Mouse (Mus musculus) intestine, postnatal 0 days (tissue): Measurements from ENCODE around the gene Pp2d1. TPM values are rescaled to one million over a fixed set of nuclear protein-coding genes. Genes with fewer than 3 reads are reported as not detected.
"Not testable (repeated sequence)": the region's sequence is repeated elsewhere in the genome, so short reads cannot be mapped to it uniquely, and the experiment has no call there.

ENCODE experiments used
- ATAC-seq: fragments of 200-750 bp; cut with Nextera tagmentation; 2 replicates; pipeline ENCODE4 v1.8.0; 2017; ENCODE audit warnings: mild to moderate bottlenecking, moderate TSS enrichment, moderate library complexity
- H3K27ac ChIP-seq: fragments of 300-500 bp; sonication (generic); 2 replicates; pipeline ENCODE4 v1.5.1; 2014; ENCODE audit warnings: mild to moderate bottlenecking, low read depth, low read length, moderate library complexity
- H3K27me3 ChIP-seq: fragments of 300-500 bp; sonication (generic); replicated peaks from 2 replicates; pipeline ENCODE4 v1.6.1; 2014; ENCODE audit warnings: low read length, mixed read lengths; ENCODE audit not compliant: control insufficient read depth, insufficient read depth
- H3K36me3 ChIP-seq: fragments of 300-500 bp; sonication (generic); 2 replicates; pipeline ENCODE4 v1.6.1; 2014; ENCODE audit warnings: mild to moderate bottlenecking, moderate library complexity; ENCODE audit not compliant: control insufficient read depth, insufficient read depth
- H3K4me1 ChIP-seq: fragments of 300-500 bp; sonication (generic); replicated peaks from 2 replicates; pipeline ENCODE4 v1.6.1; 2014; ENCODE audit warnings: antibody characterized with exemption, low read length, mixed read lengths; ENCODE audit not compliant: control insufficient read depth, insufficient read depth
- H3K4me2 ChIP-seq: fragments of 300-500 bp; sonication (generic); replicated peaks from 2 replicates; pipeline ENCODE4 v1.6.1; 2014; ENCODE audit warnings: low read depth, mild to moderate bottlenecking, moderate library complexity
- H3K4me3 ChIP-seq: fragments of 300-500 bp; sonication (generic); 2 replicates; pipeline ENCODE4 v1.5.1; 2014; ENCODE audit warnings: low read depth, low read length
- H3K9ac ChIP-seq: fragments of 300-500 bp; sonication (generic); 2 replicates; pipeline ENCODE4 v1.6.1; 2014; ENCODE audit warnings: mild to moderate bottlenecking, low read depth, low read length
- H3K9me3 ChIP-seq: fragments of 300-500 bp; sonication (generic); 2 replicates; pipeline ENCODE4 v1.6.1; 2016; ENCODE audit warnings: mixed run types; ENCODE audit not compliant: control insufficient read depth
- CTCF ChIP-seq: sonication (generic); IDR thresholded peaks from 2 replicates; pipeline ENCODE4 v1.5.1; 2016; ENCODE audit warnings: low read depth, mild to moderate bottlenecking, control low read depth, antibody characterized with exemption, moderate library complexity
- WGBS: fragments of 180-500 bp; shearing (Covaris S2); extraction: QIAGEN DNeasy Blood & Tissue Kit; methylation state at CpG from one replicate; pipeline ENCODE4 v1.1.7; 2014; 5-methylcytosine and 5-hydroxymethylcytosine counted together
- polyA plus RNA-seq: library from polyadenylated mRNA; unstranded; fragments of >200 nt; fragmentation: Nextera tagmentation; extraction: Ambion mirVana; gene quantifications from 2 replicates; pipeline ENCODE4 v1.2.1, GENCODE M21; 2015

Gene Pp2d1
- polyA plus RNA-seq, 1 experiment from 2014 or later: 0.27 TPM

GRCm38 (mm10) chr17:53580237-53580636 is 41.0 kb upstream of the Pp2d1 start:
- no peaks in the 10 kb centered on the region for H3K36me3 ChIP-seq

DNA sequence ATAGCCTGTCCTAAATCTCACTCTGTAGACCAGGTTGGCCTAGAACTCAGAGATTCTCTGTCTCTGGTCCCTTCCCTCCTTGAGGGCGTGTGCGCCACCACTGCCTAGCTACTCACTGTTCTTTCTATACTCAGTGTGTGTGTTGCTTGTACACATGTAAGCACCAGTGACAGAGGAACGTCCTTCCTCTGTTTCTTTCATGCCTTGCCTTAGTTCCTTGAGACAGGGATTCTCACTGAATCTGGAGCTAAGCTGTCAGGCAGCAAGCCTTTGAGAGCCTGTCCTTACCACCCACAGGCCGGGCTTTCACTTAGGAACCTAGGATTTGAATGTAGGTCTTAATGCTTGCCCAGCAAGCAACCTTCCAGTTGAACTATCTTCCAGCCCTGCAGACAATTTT is 40.4 kb upstream of the Pp2d1 start:
- H3K4me2 ChIP-seq: no peak overlapping the region
- H3K27me3 ChIP-seq: no peaks in the 10 kb centered on the region
- H3K9me3 ChIP-seq: no peaks in the 10 kb centered on the region
- no peaks in the 10 kb centered on the region for H3K36me3 ChIP-seq
- no peak overlapping the region for H3K27ac ChIP-seq
- 85% methylated on average over 4 of the region's 4 CpGs for WGBS
- ATAC-seq: no peak
- no peak for TF ChIP-seq CTCF
- no peak overlapping the region for H3K9ac ChIP-seq
- no peak overlapping the region for H3K4me3 ChIP-seq
- no peaks in the 10 kb centered on the region for H3K4me1 ChIP-seq

More at GRCm38 (mm10) chr17:53580237-53580636, 41.0 kb upstream of the Pp2d1 start:
- H3K27me3 ChIP-seq: no peaks in the 10 kb centered on the region
- TF ChIP-seq CTCF: no peak
- H3K27ac ChIP-seq: no peak overlapping the region
- H3K4me2 ChIP-seq: no peak overlapping the region
- H3K4me1 ChIP-seq: no peaks in the 10 kb centered on the region
- no peaks in the 10 kb centered on the region for H3K9me3 ChIP-seq
- no peak overlapping the region for H3K4me3 ChIP-seq
- WGBS: 69% methylated on average over 3 of the region's 3 CpGs
- ATAC-seq: no peak
- no peak overlapping the region for H3K9ac ChIP-seq

DNA sequence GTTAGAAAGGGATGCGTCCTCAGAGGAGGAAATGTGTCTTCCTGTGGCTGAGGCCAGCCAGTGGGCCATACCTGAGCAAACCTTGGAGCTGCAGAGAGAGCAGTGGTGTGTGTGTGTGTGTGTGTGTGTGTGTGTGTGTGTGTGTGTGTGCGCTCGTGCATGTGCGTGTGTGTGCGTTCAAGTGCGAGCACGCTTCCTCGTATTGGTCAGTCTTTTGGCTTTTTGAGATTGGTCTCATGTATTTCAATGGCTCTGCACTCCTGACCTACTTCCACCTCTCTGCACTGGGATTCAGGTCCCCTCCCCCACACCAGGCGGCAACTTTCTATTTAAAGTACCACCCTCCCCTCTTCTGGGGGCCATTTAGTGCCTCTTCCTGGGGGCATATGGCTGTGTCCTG is 39.5 kb upstream of the Pp2d1 start:
- Histone ChIP-seq H3K4me2 (no peak overlapping the region), H3K9me3 (no peaks in the 10 kb centered on the region), H3K4me3 (no peak overlapping the region), H3K27me3 (no peaks in the 10 kb centered on the region), H3K36me3 (no peaks in the 10 kb centered on the region), H3K4me1 (0 out of 2 replicates have a peak, but pooled peaks cover 2% of the 10 kb centered on the region), H3K27ac (no peak overlapping the region), H3K9ac (no peak overlapping the region)
- ATAC-seq: no peak
- no peak for TF ChIP-seq CTCF
- WGBS: 77% methylated on average over 9 of the region's 9 CpGs

GRCm38 (mm10) chr17:53578249-53578648 is 39.0 kb upstream of the Pp2d1 start:
- H3K4me1 ChIP-seq: 0 out of 2 replicates have a peak, but pooled peaks cover 2% of the 10 kb centered on the region
- no peak overlapping the region for H3K4me2 ChIP-seq
- H3K27me3 ChIP-seq: no peaks in the 10 kb centered on the region
- no peak overlapping the region for H3K9ac ChIP-seq
- no peak overlapping the region for H3K27ac ChIP-seq
- ATAC-seq: no peak
- WGBS: 72% methylated on average over 6 of the region's 6 CpGs
- H3K9me3 ChIP-seq: no peaks in the 10 kb centered on the region
- H3K4me3 ChIP-seq: no peak overlapping the region
- TF ChIP-seq CTCF: no peak
- H3K36me3 ChIP-seq: no peaks in the 10 kb centered on the region

DNA sequence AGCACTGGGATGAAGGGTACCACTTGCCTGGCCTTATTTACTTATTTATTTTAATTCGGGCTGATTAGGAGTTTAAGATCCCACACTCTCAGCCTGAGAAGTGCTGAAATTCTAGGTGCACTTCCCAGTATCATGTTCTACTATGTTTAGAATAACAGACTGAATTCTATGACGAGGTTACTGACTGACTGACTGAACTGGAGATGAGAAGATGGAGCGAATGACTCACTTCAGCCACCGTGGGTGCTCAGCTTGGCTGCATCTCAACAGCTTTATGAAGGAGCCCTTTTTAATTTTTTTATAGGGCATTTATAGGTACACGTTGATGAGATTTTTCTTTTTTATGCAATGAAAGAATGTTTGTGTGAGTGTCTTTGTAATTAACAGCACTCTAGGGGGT is 38.5 kb upstream of the Pp2d1 start:
- no peak for TF ChIP-seq CTCF

DNA sequence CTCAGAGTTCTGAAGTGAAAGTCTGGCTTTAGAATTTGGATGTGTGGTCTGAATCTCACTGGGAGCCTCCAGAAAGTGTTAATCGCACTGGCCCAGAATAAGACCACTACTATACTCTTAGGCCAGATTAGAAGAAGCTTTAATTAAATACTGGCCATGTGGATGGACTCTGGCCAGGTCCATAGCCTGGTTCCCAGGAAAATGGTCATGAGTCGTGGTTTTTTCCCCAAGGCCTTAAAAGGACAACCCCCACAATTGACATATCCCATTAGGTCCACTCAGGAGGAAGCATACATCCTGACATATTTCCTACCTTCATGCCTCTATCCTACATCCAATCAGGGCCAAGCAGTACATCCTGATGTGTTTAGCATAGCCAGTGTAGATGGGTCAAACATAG is 37.9 kb upstream of the Pp2d1 start:
- ATAC-seq: no peak
- 0 out of 2 replicates have a peak, but pooled peaks cover 2% of the 10 kb centered on the region for H3K4me1 ChIP-seq
- no peaks in the 10 kb centered on the region for H3K36me3 ChIP-seq
- H3K27ac ChIP-seq: no peak overlapping the region
- no peak overlapping the region for H3K4me2 ChIP-seq
- H3K9me3 ChIP-seq: no peaks in the 10 kb centered on the region
- H3K4me3 ChIP-seq: no peak overlapping the region
- no peak for TF ChIP-seq CTCF
- H3K27me3 ChIP-seq: no peaks in the 10 kb centered on the region
- H3K9ac ChIP-seq: no peak overlapping the region
- WGBS: 74% methylated on average over 2 of the region's 2 CpGs

More for the DNA sequence above, 38.5 kb upstream of the Pp2d1 start:
- H3K4me1 ChIP-seq: 0 out of 2 replicates have a peak, but pooled peaks cover 2% of the 10 kb centered on the region
- no peak overlapping the region for H3K4me2 ChIP-seq
- H3K27me3 ChIP-seq: no peaks in the 10 kb centered on the region
- no peaks in the 10 kb centered on the region for H3K36me3 ChIP-seq
- no peak overlapping the region for H3K27ac ChIP-seq
- H3K9me3 ChIP-seq: no peaks in the 10 kb centered on the region
- no peak overlapping the region for H3K4me3 ChIP-seq
- 76% methylated on average over 5 of the region's 5 CpGs for whole genome bisulfite sequencing
- H3K9ac ChIP-seq: no peak overlapping the region
- no peak for ATAC-seq

- 54% methylated on average over 4 of the region's 4 CpGs for WGBS
These were observed 33.8 kb upstream of the Pp2d1 start for GRCm38 (mm10) chr17:53573019-53573556.

GRCm38 (mm10) chr17:53570932-53571331 is 31.7 kb upstream of the Pp2d1 start:
- H3K27ac ChIP-seq, ATAC-seq, H3K27me3 ChIP-seq, H3K9me3 ChIP-seq, H3K4me2 ChIP-seq, H3K9ac ChIP-seq, H3K4me3 ChIP-seq, H3K36me3 ChIP-seq: not testable (repeated sequence)
- WGBS: 88% methylated on average over 5 of the region's 5 CpGs
- peaks cover 13% of the 10 kb centered on the region for H3K4me1 ChIP-seq

More at GRCm38 (mm10) chr17:53573019-53573556, 33.8 kb upstream of the Pp2d1 start:
- Histone ChIP-seq H3K27me3 (no peaks in the 10 kb centered on the region), H3K36me3 (no peaks in the 10 kb centered on the region), H3K4me3 (no peak overlapping the region), H3K9me3 (no peaks in the 10 kb centered on the region), H3K9ac (no peak overlapping the region), H3K4me1 (peaks cover 13% of the 10 kb centered on the region), H3K27ac (peak overlapping the region; percentile 11; the same call in 1 of the 2 replicates), H3K4me2 (no peak overlapping the region)
- peak; percentile 56 for TF ChIP-seq CTCF
- ATAC-seq: no peak
